Mouse (Mus musculus) ES-E14 (cell line): Measurements from ENCODE around the gene Olfr971. TPM values are rescaled to one million over a fixed set of nuclear protein-coding genes. Genes with fewer than 3 reads are reported as not detected.
"Not testable (repeated sequence)": the region's sequence is repeated elsewhere in the genome, so short reads cannot be mapped to it uniquely, and the experiment has no call there.

Experiments
- DNase-seq: peaks from one replicate; pipeline ENCODE4 v3.0.0-alpha.2; 2013; ENCODE audit warnings: low read depth, low spot score
- H3K27ac ChIP-seq: 2 replicates; pipeline ENCODE4 v1.5.1; 2012; ENCODE audit warnings: low read depth, mild to moderate bottlenecking, low read length, moderate library complexity, mixed read lengths; ENCODE audit not compliant: poor library complexity, insufficient read depth, severe bottlenecking
- H3K36me3 ChIP-seq: 2 replicates; pipeline ENCODE4 v1.6.1; 2012; ENCODE audit warnings: mild to moderate bottlenecking, low read length, moderate library complexity, mixed read lengths; ENCODE audit not compliant: control insufficient read depth, poor library complexity, insufficient read depth, severe bottlenecking
- H3K4me1 ChIP-seq, 2 experiments: fragments of 150-350 bp in 1 of 2; sonication (generic) in 1 of 2; 2 replicates each; pipeline ENCODE4 v1.6.1; 2012; ENCODE audit warnings: low read length in 2 of 2, mild to moderate bottlenecking in 1 of 2, mixed read lengths in 1 of 2; ENCODE audit not compliant: control insufficient read depth in 2 of 2, insufficient read depth in 2 of 2, poor library complexity in 1 of 2
- H3K4me3 ChIP-seq, 2 experiments: fragments of 150-350 bp in 1 of 2; sonication (generic) in 1 of 2; 2 replicates each; pipeline ENCODE4 v1.5.1; 2012; ENCODE audit warnings: low read length in 2 of 2, low read depth in 1 of 2, mild to moderate bottlenecking in 1 of 2, mixed read lengths in 1 of 2; ENCODE audit not compliant: insufficient read depth in 1 of 2, poor library complexity in 1 of 2, severe bottlenecking in 1 of 2
- H3K9ac ChIP-seq: 2 replicates; pipeline ENCODE4 v1.6.1; 2012; ENCODE audit warnings: low read depth, mild to moderate bottlenecking, low read length, mixed read lengths; ENCODE audit not compliant: poor library complexity, insufficient read depth, severe bottlenecking
- H3K9me3 ChIP-seq: fragments of 150-350 bp; sonication (generic); 2 replicates; pipeline ENCODE4 v1.6.1; 2012; ENCODE audit warnings: low read depth, mild to moderate bottlenecking, low read length; ENCODE audit not compliant: control insufficient read depth, insufficient read depth
- CHD2 ChIP-seq: IDR thresholded peaks from 2 replicates; pipeline ENCODE4 v1.6.1; 2014; ENCODE audit warnings: mild to moderate bottlenecking, low read depth, low read length, inconsistent platforms
- HCFC1 ChIP-seq: IDR thresholded peaks from 2 replicates; pipeline ENCODE4 v1.6.1; 2012; ENCODE audit warnings: low read length, inconsistent platforms, borderline replicate concordance; ENCODE audit not compliant: insufficient read depth
- MAFK ChIP-seq: IDR thresholded peaks from 2 replicates; pipeline ENCODE4 v1.6.1; 2014; ENCODE audit warnings: mild to moderate bottlenecking, low read depth, low read length, inconsistent platforms; ENCODE audit not compliant: insufficient read depth
- ZC3H11A ChIP-seq: IDR thresholded peaks from 2 replicates; pipeline ENCODE4 v1.6.1; 2012; ENCODE audit warnings: low read depth, mild to moderate bottlenecking, inconsistent platforms, low read length, borderline replicate concordance
- ZNF384 ChIP-seq: IDR thresholded peaks from 2 replicates; pipeline ENCODE4 v1.6.1; 2012; ENCODE audit warnings: low read depth, low read length, inconsistent platforms
- in situ Hi-C, 2 experiments: fragments of 600-800 bp; cut with MboI; formaldehyde crosslinking; loops; one replicate each; pipeline ENCODE4 v1.15.1; 2025; ENCODE audit warnings: low sequenced_read_pairs in 2 of 2, inconsistent platforms in 1 of 2; ENCODE audit not compliant: unreplicated experiment in 2 of 2
- total RNA-seq: library from RNA; depleted of rRNA; stranded (reverse); fragments of 300-350 nt; gene quantifications from 2 replicates; pipeline ENCODE4 v1.2.3, GENCODE M21; 2012; rRNA removed

Olfr971 gene
- not detected in 2 replicates for total RNA-seq

DNA sequence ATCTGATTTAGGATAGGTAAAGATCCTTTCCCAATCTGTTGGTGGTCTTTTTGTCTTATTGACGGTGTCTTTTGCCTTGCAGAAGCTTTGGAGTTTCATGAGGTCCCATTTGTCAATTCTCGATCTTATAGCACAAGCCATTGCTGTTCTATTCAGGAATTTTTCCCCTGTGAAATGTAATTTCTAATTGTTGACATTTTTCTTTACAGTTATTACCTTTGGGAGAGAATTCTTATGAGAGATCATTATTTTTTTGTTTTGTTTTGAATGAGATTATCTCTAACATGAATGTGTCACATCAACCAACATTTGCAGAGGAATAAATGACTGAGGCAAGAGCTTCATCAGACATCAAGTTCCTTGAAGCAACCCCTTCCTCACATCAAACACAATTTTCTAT lies at the start of gene Olfr971:
Gene Olfr971 (plus strand): TSS at position 301 of the 400 bp plus-strand sequence.
- H3K27ac ChIP-seq, H3K9ac ChIP-seq, DNase-seq, H3K36me3 ChIP-seq, H3K9me3 ChIP-seq, H3K4me1 ChIP-seq, H3K4me3 ChIP-seq, in situ Hi-C loops: not testable (repeated sequence)

GRCm38 (mm10) chr9:39790558-39790957 lies 46.1 kb upstream of the Olfr971 start, which contains the start of gene Olfr969:
Gene Olfr969 (plus strand): TSS chr9:39790945.
- DNase-seq: no peak
- no peaks in the 10 kb centered on the region for H3K36me3 ChIP-seq
- no peaks in the 10 kb centered on the region for H3K9me3 ChIP-seq
- TF ChIP-seq ZNF384 (no peak), MAFK (no peak), CHD2 (no peak), HCFC1 (no peak), ZC3H11A (no peak)
- in situ Hi-C loops: no loop called here
- no peak within 1 kb of the TSS for H3K27ac ChIP-seq
- H3K4me1 ChIP-seq: no peaks in the 10 kb centered on the region
- H3K9ac ChIP-seq: no peak within 1 kb of the TSS
- H3K4me3 ChIP-seq: no peak within 1 kb of the TSS

DNA sequence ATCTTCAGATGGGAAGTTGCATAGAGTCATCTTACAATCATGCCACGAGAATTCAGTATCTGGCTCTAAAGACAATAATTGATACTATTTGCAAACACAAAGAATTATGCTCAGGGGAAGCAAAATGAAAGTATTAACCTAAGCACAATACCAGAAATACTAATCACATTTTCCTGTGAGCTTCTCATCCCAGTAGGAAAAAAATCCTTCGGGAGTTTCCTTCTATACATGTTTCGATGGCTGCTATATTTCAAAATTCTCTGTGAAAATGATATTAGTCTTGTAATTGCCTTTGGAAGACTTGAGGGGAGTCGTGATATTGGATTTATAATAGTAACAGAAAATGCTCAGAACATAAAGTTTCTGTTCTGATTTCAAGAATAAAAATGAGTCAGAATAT lies 28.1 kb upstream of the Olfr971 start, which contains the start of gene Olfr970:
Gene Olfr970 (plus strand): TSS at position 301 of the 400 bp plus-strand sequence.
- no peak for DNase-seq
- in situ Hi-C loops: no loop called here
- TF ChIP-seq MAFK: no peak
- no peak for TF ChIP-seq CHD2
- no peak for TF ChIP-seq ZNF384
- no peak for TF ChIP-seq HCFC1
- no peak for TF ChIP-seq ZC3H11A
- no peak within 1 kb of the TSS for H3K4me3 ChIP-seq
- no peaks in the 10 kb centered on the region for H3K9me3 ChIP-seq
- no peaks in the 10 kb centered on the region for H3K36me3 ChIP-seq
- H3K9ac ChIP-seq: no peak within 1 kb of the TSS
- H3K27ac ChIP-seq: no peak within 1 kb of the TSS
- no peaks in the 10 kb centered on the region for H3K4me1 ChIP-seq

DNA sequence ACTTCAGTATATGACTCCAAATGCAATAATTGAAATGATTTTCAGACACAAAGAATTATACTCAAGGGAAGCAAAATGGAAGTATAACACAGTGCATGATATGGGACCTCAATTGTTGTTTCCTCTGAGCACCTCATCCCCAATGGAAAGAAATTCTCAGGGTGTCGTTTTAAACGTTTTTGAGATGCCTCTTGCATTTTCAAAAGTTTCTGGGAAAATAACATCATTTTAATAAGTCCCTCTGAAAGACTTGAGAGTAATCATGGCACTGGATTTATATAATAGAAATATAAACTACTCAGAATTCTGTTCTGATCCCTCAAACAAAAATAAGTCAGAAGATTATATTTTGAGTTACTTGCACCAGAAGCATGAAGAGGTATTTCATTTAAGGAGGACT lies 29.4 kb downstream of the Olfr971 start, which contains the start of gene Olfr972:
Gene Olfr972 (plus strand): TSS at position 301 of the 400 bp plus-strand sequence.
- in situ Hi-C loops: no loop called here
- TF ChIP-seq MAFK (no peak), HCFC1 (no peak), ZC3H11A (no peak), ZNF384 (no peak), CHD2 (no peak)
- Histone ChIP-seq H3K9ac (no peak within 1 kb of the TSS), H3K4me3 (no peak within 1 kb of the TSS), H3K9me3 (no peaks in the 10 kb centered on the region), H3K27ac (no peak within 1 kb of the TSS), H3K4me1 (no peaks in the 10 kb centered on the region; a peak in 1 of 4 replicates), H3K36me3 (no peaks in the 10 kb centered on the region)
- DNase-seq: no peak

DNA sequence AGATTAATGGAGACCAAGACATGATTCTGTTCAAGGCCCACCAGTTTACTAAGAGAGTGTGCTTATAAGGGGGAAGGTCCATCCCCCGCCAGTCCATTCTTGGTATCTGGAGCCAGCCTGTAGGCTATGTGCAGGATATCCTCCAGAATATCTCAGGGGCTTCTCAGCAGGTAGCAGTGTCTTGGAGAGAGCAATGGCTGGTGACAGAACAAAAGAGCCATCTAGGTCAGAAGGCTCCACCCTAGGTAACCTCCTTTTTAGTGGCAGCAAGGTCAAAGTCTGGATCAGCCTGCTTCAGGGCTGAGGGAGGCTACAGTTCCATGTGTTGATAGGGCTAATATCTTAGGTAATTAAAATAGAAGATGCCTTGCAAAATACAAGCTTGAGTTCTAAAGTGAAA lies 35.3 kb downstream of the Olfr971 start:
- H3K27ac ChIP-seq, H3K9ac ChIP-seq, H3K9me3 ChIP-seq, in situ Hi-C loops, H3K36me3 ChIP-seq, H3K4me3 ChIP-seq, H3K4me1 ChIP-seq: not testable (repeated sequence)
- DNase-seq: peak; percentile 19

GRCm38 (mm10) chr9:39877541-39878396 lies 41.1 kb downstream of the Olfr971 start:
- in situ Hi-C loops, H3K9me3 ChIP-seq, H3K27ac ChIP-seq, H3K4me1 ChIP-seq, H3K9ac ChIP-seq, H3K4me3 ChIP-seq, H3K36me3 ChIP-seq, DNase-seq: not testable (repeated sequence)
